Mouse (Mus musculus) neural tube, embryonic 13.5 days (tissue): ENCODE measurements around the gene Gin1. TPM values are rescaled to one million over a fixed set of nuclear protein-coding genes. Genes with fewer than 3 reads are reported as not detected.

Experiments
- ATAC-seq: fragments of 200-750 bp; cut with Nextera tagmentation; 2 replicates; pipeline ENCODE4 v1.8.0; 2017; ENCODE audit warnings: low read depth, mild to moderate bottlenecking, moderate TSS enrichment, moderate library complexity
- H3K27ac ChIP-seq: fragments of 300-500 bp; sonication (generic); replicated peaks from 2 replicates; pipeline ENCODE4 v1.5.1; 2015; ENCODE audit warnings: moderate library complexity, mild to moderate bottlenecking, inconsistent platforms
- H3K27me3 ChIP-seq: fragments of 300-500 bp; sonication (generic); 2 replicates; pipeline ENCODE4 v1.6.1; 2015; ENCODE audit warnings: mild to moderate bottlenecking, inconsistent platforms
- H3K36me3 ChIP-seq: fragments of 300-500 bp; sonication (generic); 2 replicates; pipeline ENCODE4 v1.6.1; 2015; ENCODE audit warnings: mild to moderate bottlenecking, inconsistent platforms
- H3K4me1 ChIP-seq: fragments of 300-500 bp; sonication (generic); replicated peaks from 2 replicates; pipeline ENCODE4 v1.6.1; 2015; ENCODE audit warnings: inconsistent platforms
- H3K4me2 ChIP-seq: fragments of 300-500 bp; sonication (generic); 2 replicates; pipeline ENCODE4 v1.6.1; 2015; ENCODE audit warnings: inconsistent platforms, mild to moderate bottlenecking, moderate library complexity
- H3K4me3 ChIP-seq: fragments of 300-500 bp; sonication (generic); 2 replicates; pipeline ENCODE4 v1.5.1; 2015; ENCODE audit warnings: mild to moderate bottlenecking, inconsistent platforms
- H3K9ac ChIP-seq: fragments of 300-500 bp; sonication (generic); 2 replicates; pipeline ENCODE4 v1.6.1; 2015; ENCODE audit warnings: moderate library complexity, mild to moderate bottlenecking, inconsistent platforms
- H3K9me3 ChIP-seq: fragments of 300-500 bp; sonication (generic); 2 replicates; pipeline ENCODE4 v1.6.1; 2016; ENCODE audit warnings: inconsistent platforms
- WGBS: fragments of 180-500 bp; shearing (Covaris S2); methylation state at CpG from one replicate; pipeline ENCODE4 v1.1.7; 2015; 5-methylcytosine and 5-hydroxymethylcytosine counted together
- polyA plus RNA-seq: library from polyadenylated mRNA; unstranded; fragments of >200 nt; fragmentation: Nextera tagmentation; extraction: Ambion mirVana; gene quantifications from 2 replicates; pipeline ENCODE4 v1.2.1, GENCODE M21; 2015

Gin1 gene
- polyA plus RNA-seq, 1 experiment from 2014 or later = 18.5 TPM

- no peaks in the 10 kb centered on the region for H3K27me3 ChIP-seq
- H3K9ac ChIP-seq = peak overlapping the region; percentile 13; the same call in 1 of the 2 replicates
- peaks cover 43% of the 10 kb centered on the region for H3K4me1 ChIP-seq
- no peak for ATAC-seq
- no peaks in the 10 kb centered on the region for H3K9me3 ChIP-seq
- H3K27ac ChIP-seq = no peak overlapping the region
- peak overlapping the region; percentile 70 for H3K4me2 ChIP-seq
- H3K36me3 ChIP-seq = no peaks in the 10 kb centered on the region
- WGBS = 90% methylated on average over 2 of the region's 2 CpGs
- peak overlapping the region; percentile 93 for H3K4me3 ChIP-seq
Observed at GRCm38 (mm10) chr1:97768089-97768488, 1.9 kb upstream of the Gin1 start.

GRCm38 (mm10) chr1:97768906-97769293 is 1.1 kb upstream of the Gin1 start:
- no peaks in the 10 kb centered on the region for H3K27me3 ChIP-seq
- H3K9ac ChIP-seq = peak overlapping the region; percentile 92
- ATAC-seq = no peak
- H3K4me3 ChIP-seq = peak overlapping the region; percentile 93
- H3K27ac ChIP-seq = peak overlapping the region; percentile 87
- H3K36me3 ChIP-seq = no peaks in the 10 kb centered on the region
- 14% methylated on average over 7 of the region's 7 CpGs for WGBS
- no peaks in the 10 kb centered on the region for H3K9me3 ChIP-seq
- peaks cover 43% of the 10 kb centered on the region for H3K4me1 ChIP-seq
- H3K4me2 ChIP-seq = peak overlapping the region; percentile 70

- Histone ChIP-seq H3K36me3 (no peaks in the 10 kb centered on the region), H3K9ac (peak overlapping the region; percentile 92), H3K4me3 (peak overlapping the region; percentile 93), H3K4me1 (peaks cover 43% of the 10 kb centered on the region), H3K9me3 (no peaks in the 10 kb centered on the region), H3K27me3 (no peaks in the 10 kb centered on the region), H3K4me2 (peak overlapping the region; percentile 70), H3K27ac (peak overlapping the region; percentile 87)
- WGBS = 2% methylated on average over 40 of the region's 40 CpGs
- peak; percentile 80 for ATAC-seq
Observed at GRCm38 (mm10) chr1:97769294-97769903, 573 bp upstream of the Gin1 start.

GRCm38 (mm10) chr1:97771118-97771517 is 1.1 kb downstream of the Gin1 start:
- no peaks in the 10 kb centered on the region for H3K9me3 ChIP-seq
- H3K4me3 ChIP-seq = peak overlapping the region; percentile 93; the same call in 1 of the 2 replicates
- no peaks in the 10 kb centered on the region for H3K27me3 ChIP-seq
- WGBS = 61% methylated on average over 7 of the region's 7 CpGs
- peaks cover 29% of the 10 kb centered on the region for H3K4me1 ChIP-seq
- H3K9ac ChIP-seq = peak overlapping the region; percentile 45; the same call in 1 of the 2 replicates
- H3K4me2 ChIP-seq = peak overlapping the region; percentile 70
- no peak for ATAC-seq
- no peak overlapping the region for H3K27ac ChIP-seq
- no peaks in the 10 kb centered on the region for H3K36me3 ChIP-seq

GRCm38 (mm10) chr1:97771727-97772126 is 1.8 kb downstream of the Gin1 start:
- no peak for ATAC-seq
- no peak overlapping the region for H3K9ac ChIP-seq
- peaks cover 26% of the 10 kb centered on the region for H3K4me1 ChIP-seq

GRCm38 (mm10) chr1:97773362-97773761 is 3.4 kb downstream of the Gin1 start:
- H3K27me3 ChIP-seq = no peaks in the 10 kb centered on the region

More at GRCm38 (mm10) chr1:97771727-97772126, 1.8 kb downstream of the Gin1 start:
- Histone ChIP-seq H3K27me3 (no peaks in the 10 kb centered on the region), H3K4me3 (no peak overlapping the region), H3K27ac (no peak overlapping the region), H3K36me3 (no peaks in the 10 kb centered on the region), H3K9me3 (no peaks in the 10 kb centered on the region), H3K4me2 (no peak overlapping the region)
- 92% methylated on average over 5 of the region's 5 CpGs for WGBS

GRCm38 (mm10) chr1:97773973-97774372 is 4.0 kb downstream of the Gin1 start:
- Histone ChIP-seq H3K4me1 (peaks cover 4% of the 10 kb centered on the region), H3K9me3 (no peaks in the 10 kb centered on the region), H3K36me3 (peaks cover 2% of the 10 kb centered on the region; the same call in 1 of the 2 replicates), H3K27me3 (no peaks in the 10 kb centered on the region), H3K9ac (no peak overlapping the region), H3K4me2 (no peak overlapping the region), H3K27ac (no peak overlapping the region), H3K4me3 (no peak overlapping the region)
- no peak for ATAC-seq
- WGBS = 97% methylated on average over 2 of the region's 2 CpGs

More at GRCm38 (mm10) chr1:97773362-97773761, 3.4 kb downstream of the Gin1 start:
- peaks cover 2% of the 10 kb centered on the region; the same call in 1 of the 2 replicates for H3K36me3 ChIP-seq
- H3K9me3 ChIP-seq = no peaks in the 10 kb centered on the region
- ATAC-seq = no peak
- 93% methylated on average over 6 of the region's 6 CpGs for WGBS
- H3K27ac ChIP-seq = no peak overlapping the region
- no peak overlapping the region for H3K4me2 ChIP-seq
- H3K4me3 ChIP-seq = no peak overlapping the region
- peaks cover 10% of the 10 kb centered on the region for H3K4me1 ChIP-seq
- H3K9ac ChIP-seq = no peak overlapping the region

GRCm38 (mm10) chr1:97781674-97782073 is 11.7 kb downstream of the Gin1 start:
- no peak overlapping the region for H3K4me2 ChIP-seq
- H3K4me3 ChIP-seq = no peak overlapping the region
- ATAC-seq = no peak
- no peaks in the 10 kb centered on the region for H3K4me1 ChIP-seq
- H3K36me3 ChIP-seq = peaks cover 2% of the 10 kb centered on the region
- no peaks in the 10 kb centered on the region for H3K9me3 ChIP-seq
- no peaks in the 10 kb centered on the region for H3K27me3 ChIP-seq
- 96% methylated on average over 7 of the region's 7 CpGs for WGBS
- no peak overlapping the region for H3K9ac ChIP-seq
- H3K27ac ChIP-seq = no peak overlapping the region

GRCm38 (mm10) chr1:97784928-97785327 is 15.0 kb downstream of the Gin1 start:
- H3K4me1 ChIP-seq = no peaks in the 10 kb centered on the region
- H3K4me3 ChIP-seq = no peak overlapping the region
- H3K9ac ChIP-seq = no peak overlapping the region
- H3K27me3 ChIP-seq = no peaks in the 10 kb centered on the region
- WGBS = 85% methylated on average over 7 of the region's 7 CpGs
- H3K36me3 ChIP-seq = no peaks in the 10 kb centered on the region; the same call in 1 of the 2 replicates
- no peaks in the 10 kb centered on the region for H3K9me3 ChIP-seq
- H3K27ac ChIP-seq = no peak overlapping the region
- no peak overlapping the region for H3K4me2 ChIP-seq
- ATAC-seq = no peak

- H3K4me3 ChIP-seq = no peak overlapping the region
- no peaks in the 10 kb centered on the region; the same call in 1 of the 2 replicates for H3K36me3 ChIP-seq
- H3K9me3 ChIP-seq = no peaks in the 10 kb centered on the region
- H3K27me3 ChIP-seq = no peaks in the 10 kb centered on the region
- no peak overlapping the region for H3K4me2 ChIP-seq
- no peaks in the 10 kb centered on the region for H3K4me1 ChIP-seq
- H3K27ac ChIP-seq = no peak overlapping the region
- H3K9ac ChIP-seq = no peak overlapping the region
- 83% methylated on average over 11 of the region's 11 CpGs for WGBS
- no peak for ATAC-seq
Observed at GRCm38 (mm10) chr1:97785685-97786393, 15.9 kb downstream of the Gin1 start.

GRCm38 (mm10) chr1:97787674-97788073 is 17.7 kb downstream of the Gin1 start:
- H3K4me1 ChIP-seq = no peaks in the 10 kb centered on the region
- ATAC-seq = no peak
- H3K9ac ChIP-seq = no peak overlapping the region
- H3K4me2 ChIP-seq = no peak overlapping the region
- no peak overlapping the region for H3K4me3 ChIP-seq
- H3K9me3 ChIP-seq = no peaks in the 10 kb centered on the region
- 91% methylated on average over 3 of the region's 3 CpGs for WGBS
- no peaks in the 10 kb centered on the region for H3K27me3 ChIP-seq
- no peak overlapping the region for H3K27ac ChIP-seq
- no peaks in the 10 kb centered on the region; the same call in 1 of the 2 replicates for H3K36me3 ChIP-seq

- H3K36me3 ChIP-seq = no peaks in the 10 kb centered on the region; the same call in 1 of the 2 replicates
- WGBS = 91% methylated on average over 2 of the region's 2 CpGs
- H3K27ac ChIP-seq = no peak overlapping the region
- H3K27me3 ChIP-seq = no peaks in the 10 kb centered on the region
- H3K4me2 ChIP-seq = no peak overlapping the region
- no peak overlapping the region for H3K9ac ChIP-seq
- H3K4me1 ChIP-seq = no peaks in the 10 kb centered on the region
- H3K9me3 ChIP-seq = no peaks in the 10 kb centered on the region
- ATAC-seq = no peak
- H3K4me3 ChIP-seq = no peak overlapping the region
Observed at GRCm38 (mm10) chr1:97788490-97788889, 18.5 kb downstream of the Gin1 start.
